Mouse (Mus musculus) hematopoietic stem cell, adult 5-6 weeks (primary cell): ENCODE measurements at regions not wholly inside any gene's neighbourhood (a gene's known extent, or its start where the extent isn't known, plus 50 kb on each side); places are given as distances from the start of the nearest gene placed in this dataset.

Source experiments
- ATAC-seq, 2 experiments: fragments of 125-278 bp in 1 of 2; replicated peaks in 1 of 2; 2 replicates each; pipeline ENCODE4 v1.8.0; 2016 to 2017; ENCODE audit warnings: inconsistent platforms in 2 of 2, mild to moderate bottlenecking in 2 of 2, moderate number of reproducible peaks in 2 of 2, low read depth in 1 of 2, moderate TSS enrichment in 1 of 2; ENCODE audit not compliant: low FRiP score in 2 of 2, poor library complexity in 2 of 2, severe bottlenecking in 2 of 2, insufficient read depth in 1 of 2, low TSS enrichment in 1 of 2

DNA sequence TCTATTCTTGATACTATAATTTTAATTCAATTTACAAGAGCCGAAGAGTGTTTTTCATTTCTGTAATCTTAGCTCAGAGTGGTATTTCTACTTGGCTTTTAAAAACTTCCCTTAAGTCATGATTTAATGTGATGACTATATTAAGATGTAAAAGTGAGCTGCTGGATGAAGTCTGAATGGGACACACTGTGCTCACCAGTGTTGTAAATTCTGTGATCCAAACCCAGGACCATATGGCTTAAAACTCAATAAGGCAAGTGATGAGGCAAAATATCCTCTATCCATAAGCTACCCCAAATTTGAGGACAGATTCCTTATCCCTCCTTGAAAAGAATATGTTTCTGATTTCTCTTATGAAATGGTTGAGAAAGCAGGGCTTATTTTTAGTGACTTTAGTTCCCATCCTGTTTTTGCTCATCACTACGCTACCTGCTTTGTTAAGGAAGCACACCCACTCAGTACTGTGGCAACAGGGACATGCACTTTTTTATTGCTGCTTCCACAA is 399.4 kb downstream of the Adcyap1 start:
- no peak for ATAC-seq

DNA sequence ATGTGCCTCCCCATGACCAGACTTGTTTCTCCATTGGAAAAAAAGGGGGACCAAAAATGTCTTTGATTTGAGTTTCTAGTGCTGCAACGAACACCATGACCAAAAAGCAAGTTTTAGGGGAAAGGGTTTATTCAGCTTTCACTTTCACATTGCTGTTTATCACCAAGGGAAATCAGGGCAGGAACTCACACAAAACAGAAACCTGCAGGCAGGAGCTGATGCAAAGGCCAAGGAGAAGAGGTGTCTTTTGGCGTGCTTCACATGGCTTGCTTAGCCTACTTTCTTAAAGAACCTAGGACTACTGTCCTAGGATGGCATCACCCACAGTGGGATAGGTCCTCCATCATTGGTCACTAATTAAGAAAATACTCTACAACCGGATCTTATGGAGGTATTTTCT is 401.4 kb downstream of the Adcyap1 start:
- peak; percentile 58 to 65; a peak in 3 of 4 replicates for ATAC-seq

DNA sequence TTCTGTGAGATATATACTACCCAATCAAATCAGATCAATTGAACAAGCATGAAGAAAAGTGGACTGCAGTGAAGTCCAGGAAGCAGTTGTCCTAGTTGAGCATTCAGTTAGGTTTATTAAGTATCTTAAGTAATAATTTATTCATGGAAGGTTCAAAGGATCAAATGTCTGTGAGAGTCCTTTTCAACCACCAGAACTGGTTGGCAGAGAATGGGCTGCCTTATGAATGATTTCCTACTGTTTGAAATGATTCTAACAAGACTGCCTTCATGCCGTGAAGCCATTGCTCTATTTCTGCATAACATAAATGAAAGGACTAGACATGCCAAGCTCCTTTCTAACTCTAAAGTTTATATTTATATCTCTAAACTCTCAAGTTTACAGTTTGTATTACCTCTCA is 410.4 kb downstream of the Adcyap1 start:
- no peak for ATAC-seq

DNA sequence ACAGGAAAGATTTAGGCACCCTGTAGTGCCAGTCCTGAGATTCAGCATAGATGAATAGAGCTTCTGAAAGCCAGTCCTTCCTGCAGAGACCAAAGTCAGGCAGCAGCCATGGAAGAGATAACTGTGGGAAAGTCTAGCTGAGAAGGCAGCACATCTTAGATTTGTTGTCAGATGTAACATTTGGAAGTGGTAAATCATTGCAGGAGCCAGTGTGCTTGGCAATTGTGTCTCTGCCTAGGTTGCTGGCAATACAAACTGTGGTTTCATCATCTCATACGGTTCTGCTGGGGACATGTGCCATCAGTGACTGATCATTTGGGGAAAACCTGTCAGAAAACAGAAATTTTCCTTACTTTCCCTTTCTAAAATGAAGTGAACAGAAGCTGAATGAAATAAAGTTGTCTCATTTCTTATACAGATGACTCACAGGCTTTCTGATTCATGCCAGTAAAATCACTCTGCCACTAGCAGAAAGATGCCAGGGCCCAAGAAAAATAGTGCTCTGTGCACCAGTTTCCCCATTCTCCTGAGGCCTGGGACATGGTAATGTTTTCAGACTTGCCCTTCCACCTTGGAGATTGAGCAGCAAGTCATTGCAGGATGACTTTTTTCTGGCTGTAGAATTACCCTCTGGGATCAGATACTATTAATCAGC is 411.3 kb downstream of the Adcyap1 start:
- no peak for ATAC-seq
